ENCODE assay signal across 26 mouse cellular contexts in the genomic region with DNA sequence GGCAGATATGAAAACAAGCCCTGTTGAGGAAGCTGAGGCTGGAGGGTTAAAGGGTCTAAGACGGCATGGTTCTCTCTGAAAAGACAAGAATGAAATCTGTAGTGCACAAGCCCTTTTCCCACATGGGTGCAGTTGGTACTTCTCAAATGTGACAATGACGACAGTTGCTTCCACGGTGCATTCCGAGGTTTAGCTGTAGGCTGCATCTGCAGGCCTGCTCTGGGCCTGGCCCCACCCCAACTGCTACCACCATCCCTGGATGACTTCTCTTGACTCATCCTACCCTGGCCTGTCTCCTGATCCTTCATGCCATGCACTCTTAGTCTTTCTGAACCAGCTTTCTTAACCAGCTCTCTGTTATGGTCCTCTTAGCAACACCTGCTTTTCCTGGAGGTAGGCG.
"Had no signal": no experiment of that assay in that cellular context is flagged by ENCODE, and none has a peak within 500 bp of the region (broad histone marks: within the 10 kb centered on the region; RNA-seq: fewer than 3 reads in every experiment).

No protein-coding gene starts in this region.

- H3K4me2 ChIP-seq: heart, embryonic 11.5 days; heart, embryonic 13.5 days; heart, embryonic 15.5 days; hindbrain, embryonic 13.5 days; hindbrain, embryonic 15.5 days; kidney, embryonic 15.5 days; limb, embryonic 12.5 days; limb, embryonic 15.5 days; liver, embryonic 12.5 days had no signal

- H3K4me1 ChIP-seq: limb, embryonic 15.5 days had no signal

- H3K27ac ChIP-seq: heart, adult 2 months; heart, embryonic 13.5 days; heart, embryonic 15.5 days; hindbrain, embryonic 13.5 days; hindbrain, embryonic 15.5 days; hindbrain, postnatal 0 days; kidney, embryonic 15.5 days; kidney, postnatal 0 days; limb, embryonic 12.5 days; limb, embryonic 15.5 days; liver, embryonic 12.5 days; liver, embryonic 14.5 days had no signal

- H3K9me3 ChIP-seq: heart, embryonic 13.5 days; heart, embryonic 15.5 days; hindbrain, embryonic 13.5 days; hindbrain, embryonic 15.5 days; kidney, embryonic 15.5 days; limb, embryonic 15.5 days; liver, embryonic 12.5 days had no signal

- H3K9ac ChIP-seq: heart, embryonic 13.5 days; heart, embryonic 15.5 days; hindbrain, embryonic 13.5 days; hindbrain, embryonic 15.5 days; kidney, embryonic 15.5 days; limb, embryonic 12.5 days; limb, embryonic 15.5 days; liver, embryonic 12.5 days; liver, embryonic 14.5 days had no signal

- H3K27me3 ChIP-seq: heart, embryonic 13.5 days; heart, embryonic 15.5 days; hindbrain, embryonic 13.5 days; hindbrain, embryonic 15.5 days; kidney, embryonic 15.5 days; limb, embryonic 12.5 days; limb, embryonic 15.5 days; liver, embryonic 12.5 days had no signal

- DNase-seq: gastrocnemius, postnatal 36 days; heart, adult 11 months; heart, adult 2 months; heart, postnatal 14 days; heart, postnatal 36 days; kidney, adult 11 months; kidney, adult 2 months; kidney, adult 9 months; kidney, postnatal 14 days; kidney, postnatal 36 days; layer of hippocampus, adult 9-11 months; layer of hippocampus, postnatal 36 days; left cerebral cortex, postnatal 4 days had no signal

- H3K36me3 ChIP-seq: heart, embryonic 13.5 days; heart, embryonic 15.5 days; hindbrain, embryonic 15.5 days; kidney, embryonic 15.5 days; limb, embryonic 12.5 days; limb, embryonic 15.5 days; liver, embryonic 12.5 days had no signal

- ATAC-seq: hindbrain, postnatal 0 days; intestine, embryonic 16.5 days; liver, embryonic 12.5 days had no signal

- H3K4me3 ChIP-seq: heart, adult 2 months; heart, embryonic 13.5 days; heart, embryonic 15.5 days; hindbrain, embryonic 13.5 days; hindbrain, embryonic 15.5 days; kidney, embryonic 15.5 days; limb, embryonic 12.5 days; limb, embryonic 15.5 days; liver, embryonic 12.5 days had no signal
